ENCODE assay signal across 8 mouse cellular contexts in genomic region chr14:73142896-73143709, GRCm38 (mm10). TPM values are rescaled to one million over a fixed set of nuclear protein-coding genes. Genes with fewer than 3 reads are reported as not detected.
A peak's percentile ranks its signal among the peaks of the same experiment; 100 is the strongest.
DNase-seq lines count a peak whose midpoint lies in the region; ATAC-seq and TF ChIP-seq lines count a peak whose summit lies in the region.

No protein-coding gene starts in this region.

- H3K36me3 ChIP-seq in forebrain, embryonic 16.5 days (ENCODE audit: control insufficient read depth, insufficient read depth): no peaks in the 10 kb centered on the region
- 0 out of 2 replicates have a peak, but pooled peaks cover 3% of the 10 kb centered on the region for H3K36me3 ChIP-seq in lung, embryonic 15.5 days

- TF ChIP-seq POLR2A in olfactory bulb, adult 2 months (IDR thresholded peaks at IDR 0.05; ENCODE audit: insufficient read depth, low read depth, low read length): peak; percentile 54

- no peaks in the 10 kb centered on the region for H3K9me3 ChIP-seq in forebrain, embryonic 16.5 days (ENCODE audit: control insufficient read depth, low read length)
- no peaks in the 10 kb centered on the region for H3K9me3 ChIP-seq in lung, embryonic 15.5 days

- no peak for TF ChIP-seq CTCF in olfactory bulb, adult 2 months (IDR thresholded peaks at IDR 0.05; ENCODE audit: insufficient read depth, low read depth, low read length)

- no peaks in the 10 kb centered on the region for H3K27me3 ChIP-seq in forebrain, embryonic 16.5 days (replicated peaks; ENCODE audit: control insufficient read depth, insufficient read depth, low read length)
- H3K27me3 ChIP-seq in lung, embryonic 15.5 days: no peaks in the 10 kb centered on the region

- ATAC-seq in cerebellum, adult (ENCODE audit: insufficient number of reproducible peaks, low FRiP score, low TSS enrichment): peak; percentile 90
- peak; percentile 91 for ATAC-seq in forebrain, embryonic 16.5 days
- peak; percentile 92 for ATAC-seq in lung, embryonic 15.5 days (ENCODE audit: borderline replicate concordance, extremely low read depth, low FRiP score, low TSS enrichment)

- peak; percentile 78 for DNase-seq in ES-CJ7 (ENCODE audit: low read depth, low spot score)
- peak; percentile 82 to 93 for DNase-seq in heart, postnatal 36 days
- peak; percentile 60 to 74 for DNase-seq in layer of hippocampus, adult 8-10 months (ENCODE audit: low spot score in 2 of 2)
- DNase-seq in thymus, adult 18-20 months: peak; percentile 85 to 91

- 0% methylated on average over 68 of the region's 88 CpGs for WGBS in forebrain, embryonic 16.5 days
- WGBS in lung, embryonic 15.5 days: under 1% methylated on average over 87 of the region's 88 CpGs
- under 1% methylated on average over 88 of the region's 88 CpGs for WGBS in olfactory bulb, adult 2 months

- H3K4me1 ChIP-seq in forebrain, embryonic 16.5 days (replicated peaks; ENCODE audit: control insufficient read depth, insufficient read depth, low read length): peaks cover 17% of the 10 kb centered on the region
- peaks cover 14% of the 10 kb centered on the region for H3K4me1 ChIP-seq in lung, embryonic 15.5 days
- peaks cover 6% of the 10 kb centered on the region for H3K4me1 ChIP-seq in olfactory bulb, adult 2 months (ENCODE audit: control insufficient read depth, insufficient read depth, low read length)

- peak overlapping the region; percentile 74 for H3K4me3 ChIP-seq in forebrain, embryonic 16.5 days (replicated peaks; ENCODE audit: low read length)
- H3K4me3 ChIP-seq in lung, embryonic 15.5 days: peak overlapping the region; percentile 80
- H3K4me3 ChIP-seq in olfactory bulb, adult 2 months (ENCODE audit: insufficient read depth, low read depth, low read length): peak overlapping the region; percentile 58

- peak overlapping the region; percentile 93 for H3K4me2 ChIP-seq in forebrain, embryonic 16.5 days (ENCODE audit: low read length)
- peak overlapping the region; percentile 79 for H3K4me2 ChIP-seq in lung, embryonic 15.5 days

- peak overlapping the region; percentile 98 for H3K27ac ChIP-seq in forebrain, embryonic 16.5 days (ENCODE audit: low read length)
- H3K27ac ChIP-seq in lung, embryonic 15.5 days: peak overlapping the region; percentile 99
- peak overlapping the region; percentile 63 for H3K27ac ChIP-seq in olfactory bulb, adult 2 months (ENCODE audit: insufficient read depth, low read depth, low read length)

- intact Hi-C loops in heart, postnatal 36 days (cut with DNase I): loop anchor here (1.0 kb wide), 1 partner anchor 95 kb away; no protein-coding TSS in a partner anchor

- H3K9ac ChIP-seq in forebrain, embryonic 16.5 days (replicated peaks; ENCODE audit: low read depth, low read length): peak overlapping the region; percentile 95
- peak overlapping the region; percentile 97 for H3K9ac ChIP-seq in lung, embryonic 15.5 days

RNA-seq across cellular contexts. Expression of gene Rcbtb2, which starts 20.3 kb away (rescaled TPM):
- polyA plus RNA-seq in forebrain, embryonic 16.5 days (2015; fragmentation: Nextera tagmentation; extraction: Ambion mirVana): 79.0 and 101 TPM in 2 replicates
- 10 to 100 TPM; 20.0 to 23.2 TPM for total RNA-seq in heart, postnatal 36 days (2021)
- 10 to 100 TPM; 25.4 to 41.4 (median 32.9) TPM for total RNA-seq in layer of hippocampus, adult 8-10 months (2022)
- polyA plus RNA-seq in lung, embryonic 15.5 days (2015; fragmentation: Nextera tagmentation; extraction: Ambion mirVana): 110 and 121 TPM in 2 replicates
- not detected in 2 replicates for polyA plus RNA-seq in olfactory bulb, adult 2 months (2012; ENCODE audit: insufficient read depth, insufficient read length, low replicate concordance, missing spikeins)

Comparison
In these comparisons a context has a peak if more than half of its experiments do, and no peak if none do; other contexts are left out.
1. Peak in every context shown above with its lines: DNase-seq, ATAC-seq, H3K4me3 ChIP-seq and H3K27ac ChIP-seq.